Mouse (Mus musculus) brain, embryonic 14.5 days (tissue): ENCODE measurements at regions not wholly inside any gene's neighbourhood (a gene's known extent, or its start where the extent isn't known, plus 50 kb on each side); places are given as distances from the start of the nearest gene placed in this dataset.

Source experiments
- CTCF ChIP-seq: fragments of 200-500 bp; IDR thresholded peaks from 2 replicates; pipeline ENCODE4 v1.5.1; 2012; ENCODE audit warnings: inconsistent platforms, mild to moderate bottlenecking, moderate library complexity, borderline replicate concordance; ENCODE audit not compliant: insufficient read depth, insufficient read length; ENCODE audit errors: extremely low read depth
- POLR2A ChIP-seq: fragments of 200-500 bp; IDR thresholded peaks from 2 replicates; pipeline ENCODE4 v1.6.1; 2012; ENCODE audit warnings: mild to moderate bottlenecking, inconsistent platforms, borderline replicate concordance; ENCODE audit not compliant: poor library complexity, insufficient read depth, insufficient read length, severe bottlenecking; ENCODE audit errors: extremely low read depth

DNA sequence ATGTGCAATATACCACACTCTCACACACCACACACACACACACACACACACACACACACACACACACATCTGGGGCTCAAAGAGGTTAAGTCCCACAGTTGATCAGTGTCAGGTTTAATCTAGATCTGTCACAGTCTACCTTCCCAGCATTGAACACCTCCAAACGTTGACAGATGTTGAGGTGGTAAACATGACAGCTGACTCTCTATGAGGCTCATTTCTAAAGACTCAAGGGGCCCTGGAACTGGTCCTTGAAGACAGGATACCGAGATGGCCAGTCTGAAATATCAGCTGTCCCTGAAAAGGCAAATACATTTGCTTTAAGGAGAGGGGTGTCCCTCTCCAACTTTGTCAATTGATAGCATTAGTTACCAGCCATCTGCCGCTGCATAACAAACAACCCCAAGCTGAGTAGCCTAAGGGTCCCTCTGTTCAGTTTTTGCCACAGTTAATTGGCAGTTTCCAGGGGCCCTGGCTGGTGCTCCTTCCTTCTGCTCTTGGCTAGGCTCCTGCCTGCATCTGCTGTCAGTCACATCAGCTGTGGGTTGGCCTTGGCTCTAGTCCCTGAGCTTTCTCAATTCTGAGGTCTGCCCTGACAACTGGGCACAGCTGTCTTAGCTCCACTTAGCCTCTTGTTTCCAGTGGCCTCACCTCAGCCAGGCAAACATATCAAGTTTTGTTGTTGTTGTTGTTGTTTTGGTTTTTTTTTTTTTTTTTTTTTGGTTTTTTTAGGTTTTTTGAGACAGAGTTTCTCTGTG lies 73.5 kb upstream of the Ctnnb1 start:
- no peak for TF ChIP-seq POLR2A
- no peak for TF ChIP-seq CTCF
